Mouse (Mus musculus): ENCODE results near the gene N4bp1.

N4bp1 gene

GRCm38 (mm10) chr8:86766548-86767211 lies 118.4 kb downstream of the N4bp1 start:
- in situ Hi-C loops (cut with MseI, MboI), result no loop called here

DNA sequence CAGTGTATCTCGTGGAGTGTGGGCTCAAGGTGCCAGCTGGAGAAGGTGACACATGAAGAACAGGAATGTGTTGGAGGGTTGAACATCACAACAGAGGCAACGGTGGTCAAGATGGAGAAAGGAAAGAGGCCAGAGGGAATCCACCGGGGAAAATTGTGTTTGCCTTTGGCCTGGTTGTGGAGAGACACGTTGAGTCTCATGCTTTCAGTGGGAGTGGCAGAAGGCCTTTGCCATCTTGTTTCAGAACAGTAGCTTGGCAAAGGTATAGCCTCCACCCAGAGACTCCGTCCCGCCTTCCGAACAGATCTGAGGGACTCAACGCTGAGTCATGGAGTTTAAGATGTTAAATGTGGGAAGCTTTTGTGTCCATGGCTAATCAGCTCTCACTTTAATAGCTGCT lies 119.4 kb downstream of the N4bp1 start:
- in situ Hi-C loops (cut with MseI, MboI), result no loop called here

- in situ Hi-C loops (cut with MseI, MboI), result no loop called here
These were observed 119.9 kb downstream of the N4bp1 start for GRCm38 (mm10) chr8:86765155-86765554.

DNA sequence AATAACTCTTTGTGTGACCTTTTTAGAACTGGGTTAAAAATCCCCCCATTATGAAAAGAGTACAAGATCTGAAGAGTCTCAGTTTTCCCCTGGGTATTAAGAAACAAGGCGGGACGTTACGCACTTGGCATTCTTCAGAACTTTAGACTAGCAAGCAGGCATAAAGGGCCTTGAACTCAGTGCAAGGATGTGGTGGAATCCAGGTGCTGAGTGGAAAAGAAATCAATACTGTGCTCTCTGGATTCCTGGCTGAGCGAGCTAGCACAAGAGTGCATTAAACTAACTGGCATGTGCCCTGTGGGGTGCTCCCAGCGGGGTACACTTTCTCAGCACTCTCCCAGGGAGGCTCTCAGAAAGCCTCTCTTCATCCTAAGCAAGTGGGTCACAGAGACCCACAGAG lies 122.3 kb downstream of the N4bp1 start:
- in situ Hi-C loops (cut with MseI, MboI), result no loop called here

GRCm38 (mm10) chr8:86760746-86761145 lies 124.3 kb downstream of the N4bp1 start:
- in situ Hi-C loops (cut with MseI, MboI), result no loop called here

- in situ Hi-C loops (cut with MseI, MboI), result no loop called here
These were observed 126.0 kb downstream of the N4bp1 start for GRCm38 (mm10) chr8:86759090-86759491.

DNA sequence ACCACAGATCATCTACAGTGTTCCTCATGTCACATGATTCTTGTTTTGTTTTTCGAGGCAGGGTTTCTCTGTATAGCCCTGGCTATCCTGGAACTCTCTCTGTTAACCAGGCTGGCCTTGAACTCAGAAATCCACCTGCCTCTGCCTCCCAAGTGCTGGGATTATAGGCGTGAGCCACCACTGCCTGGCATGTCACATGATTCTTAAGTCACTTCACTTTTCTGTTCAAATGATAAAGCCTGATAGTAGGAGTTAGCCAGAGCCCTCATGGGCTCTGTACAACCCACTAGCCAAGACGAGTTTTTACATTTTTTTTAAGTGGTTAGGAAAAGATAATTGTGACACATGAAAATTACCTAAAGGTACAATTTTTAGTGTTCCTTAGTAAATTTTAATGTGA lies 126.4 kb downstream of the N4bp1 start:
- in situ Hi-C loops (cut with MseI, MboI), result no loop called here
